Mouse (Mus musculus) left cerebral cortex, adult 18-20 months (tissue): Measurements from ENCODE around the gene Hsd3b7. TPM values are rescaled to one million over a fixed set of nuclear protein-coding genes. Genes with fewer than 3 reads are reported as not detected.

Experiments used
- total RNA-seq, 2 experiments: library from RNA; stranded (reverse); gene quantifications; 2 replicates each; pipeline ENCODE4 v1.2.3; 2021

The Hsd3b7 gene
- total RNA-seq, 2 experiments from 2014 or later, result 4.7 to 5.3 TPM

Other genes starting within 250 kb of the Hsd3b7 start
- gene Tmem265, start 239.2 kb upstream of the Hsd3b7 start, total RNA-seq, result 1 to 10 TPM in 1 of 2 experiments, not detected in 1; 1.0 TPM
- 10 to 100 TPM; 70.6 to 81.2 TPM for gene Phkg2, start 227.3 kb upstream of the Hsd3b7 start, total RNA-seq
- 1 to 10 TPM; 7.5 to 8.9 TPM for gene Ccdc189, start 212.0 kb upstream of the Hsd3b7 start, total RNA-seq
- gene Rnf40, start 211.8 kb upstream of the Hsd3b7 start, total RNA-seq, result 10 to 100 TPM; 63.6 to 73.4 TPM
- gene Zfp629, start 184.8 kb upstream of the Hsd3b7 start, total RNA-seq, result 10 to 100 TPM; 23.1 to 24.0 TPM
- gene Bcl7c, start 91.7 kb upstream of the Hsd3b7 start, total RNA-seq, result 10 to 100 TPM; 44.6 to 46.4 TPM
- gene Ctf1, start 87.9 kb upstream of the Hsd3b7 start, total RNA-seq, result 1 to 10 TPM; 2.7 to 4.4 TPM
- not detected for gene Ctf2, start 68.4 kb upstream of the Hsd3b7 start, total RNA-seq
- 10 to 100 TPM; 68.8 to 74.6 TPM for gene Fbxl19, start 56.1 kb upstream of the Hsd3b7 start, total RNA-seq
- gene Orai3, start 30.8 kb upstream of the Hsd3b7 start, total RNA-seq, result 10 to 100 TPM; 16.8 to 20.5 TPM
- 10 to 100 TPM; 41.1 to 44.7 TPM for gene Setd1a, start 23.9 kb upstream of the Hsd3b7 start, total RNA-seq
- gene Gm49388, start 15.0 kb upstream of the Hsd3b7 start, total RNA-seq, result 1 to 10 TPM; 5.5 to 5.6 TPM
- 10 to 100 TPM; 85.0 to 86.3 TPM for gene Stx4a, start 23.7 kb downstream of the Hsd3b7 start, total RNA-seq
- 100 to 1,000 TPM; 420 to 434 TPM for gene Stx1b, start 23.9 kb downstream of the Hsd3b7 start, total RNA-seq
- 10 to 100 TPM; 31.0 TPM for gene Zfp646, start 75.6 kb downstream of the Hsd3b7 start, total RNA-seq
- 10 to 100 TPM; 19.5 to 20.5 TPM for gene Zfp668, start 76.2 kb downstream of the Hsd3b7 start, total RNA-seq
- 1 to 10 TPM; 2.2 to 2.7 TPM for gene Prss53, start 90.4 kb downstream of the Hsd3b7 start, total RNA-seq
- not detected for gene Gm21974, start 94.8 kb downstream of the Hsd3b7 start, total RNA-seq
- gene Vkorc1, start 95.0 kb downstream of the Hsd3b7 start, total RNA-seq, result 10 to 100 TPM; 21.3 to 24.0 TPM
- gene Bckdk, start 103.5 kb downstream of the Hsd3b7 start, total RNA-seq, result 10 to 100 TPM; 34.3 to 39.3 TPM
- 10 to 100 TPM; 29.7 to 33.3 TPM for gene Kat8, start 111.9 kb downstream of the Hsd3b7 start, total RNA-seq
- under 1 TPM; 0.40 to 0.42 TPM for gene Prss8, start 129.5 kb downstream of the Hsd3b7 start, total RNA-seq
- 1 to 10 TPM; 7.9 to 8.2 TPM for gene Prss36, start 146.1 kb downstream of the Hsd3b7 start, total RNA-seq
- gene Fus, start 166.9 kb downstream of the Hsd3b7 start, total RNA-seq, result 100 to 1,000 TPM; 268 to 293 TPM
- 1 to 10 TPM; 2.9 to 4.5 TPM for gene Pycard, start 193.3 kb downstream of the Hsd3b7 start, total RNA-seq
- under 1 TPM; 0.66 to 0.72 TPM for gene Trim72, start 203.3 kb downstream of the Hsd3b7 start, total RNA-seq